Mouse (Mus musculus) limb, embryonic 10.5 days (tissue): ENCODE measurements around the gene Creb1. TPM values are rescaled to one million over a fixed set of nuclear protein-coding genes. Genes with fewer than 3 reads are reported as not detected.
A peak's percentile ranks its signal among the peaks of the same experiment; 100 is the strongest.

Experiments
- DNase-seq: peaks from one replicate; pipeline ENCODE4 v3.0.0-alpha.2; 2017; ENCODE audit warnings: low spot score
- H3K27ac ChIP-seq: fragments of 300-500 bp; sonication (generic); 2 replicates; pipeline ENCODE4 v1.5.1; 2016; ENCODE audit warnings: mild to moderate bottlenecking
- H3K27me3 ChIP-seq: fragments of 300-500 bp; sonication (generic); 2 replicates; pipeline ENCODE4 v1.6.1; 2016; ENCODE audit warnings: low read depth, mild to moderate bottlenecking; ENCODE audit not compliant: poor library complexity, severe bottlenecking
- H3K36me3 ChIP-seq: fragments of 300-500 bp; sonication (generic); 2 replicates; pipeline ENCODE4 v1.6.1; 2016; ENCODE audit warnings: mild to moderate bottlenecking, moderate library complexity
- H3K4me1 ChIP-seq: fragments of 300-500 bp; sonication (generic); 2 replicates; pipeline ENCODE4 v1.6.1; 2016
- H3K4me3 ChIP-seq: fragments of 300-500 bp; sonication (generic); 2 replicates; pipeline ENCODE4 v1.5.1; 2016; ENCODE audit warnings: mild to moderate bottlenecking, moderate library complexity
- H3K9me3 ChIP-seq: fragments of 300-500 bp; sonication (generic); replicated peaks from 2 replicates; pipeline ENCODE4 v1.6.1; 2016; ENCODE audit warnings: mild to moderate bottlenecking
- WGBS: fragments of 180-500 bp; shearing (Covaris S2); methylation state at CpG from one replicate; pipeline ENCODE4 v1.1.7; 2016; 5-methylcytosine and 5-hydroxymethylcytosine counted together
- polyA plus RNA-seq: library from polyadenylated mRNA; unstranded; fragments of >200 nt; fragmentation: Nextera tagmentation; extraction: Ambion mirVana; gene quantifications from 2 replicates; pipeline ENCODE4 v1.2.1, GENCODE M21; 2016

Gene Creb1
- polyA plus RNA-seq, 1 experiment from 2014 or later: 48.6 TPM

- Histone ChIP-seq H3K27me3 (no peaks in the 10 kb centered on the region), H3K27ac (no peak overlapping the region), H3K9me3 (no peaks in the 10 kb centered on the region), H3K4me1 (no peaks in the 10 kb centered on the region), H3K36me3 (no peaks in the 10 kb centered on the region), H3K4me3 (no peak overlapping the region)
- no peak for DNase-seq
- WGBS: 80% methylated on average over 1 of the region's 1 CpGs
Observed at GRCm38 (mm10) chr1:64523117-64523516, 9.3 kb upstream of the Creb1 start.

GRCm38 (mm10) chr1:64524661-64525060, 7.8 kb upstream of the Creb1 start:
- WGBS: 89% methylated on average over 2 of the region's 2 CpGs
- no peak overlapping the region for H3K4me3 ChIP-seq
- H3K4me1 ChIP-seq: no peaks in the 10 kb centered on the region
- no peaks in the 10 kb centered on the region for H3K9me3 ChIP-seq
- DNase-seq: no peak
- H3K27me3 ChIP-seq: no peaks in the 10 kb centered on the region
- no peak overlapping the region for H3K27ac ChIP-seq
- H3K36me3 ChIP-seq: peaks cover 5% of the 10 kb centered on the region; the same call in 1 of the 2 replicates

- Histone ChIP-seq H3K9me3 (no peaks in the 10 kb centered on the region), H3K27ac (no peak overlapping the region), H3K27me3 (no peaks in the 10 kb centered on the region), H3K36me3 (peaks cover 5% of the 10 kb centered on the region; the same call in 1 of the 2 replicates), H3K4me3 (no peak overlapping the region), H3K4me1 (peaks cover 11% of the 10 kb centered on the region)
- DNase-seq: no peak
Observed at GRCm38 (mm10) chr1:64527626-64528025, 4.8 kb upstream of the Creb1 start.

- Histone ChIP-seq H3K9me3 (no peaks in the 10 kb centered on the region), H3K36me3 (peaks cover 5% of the 10 kb centered on the region; the same call in 1 of the 2 replicates), H3K27ac (no peak overlapping the region), H3K27me3 (no peaks in the 10 kb centered on the region), H3K4me1 (peaks cover 16% of the 10 kb centered on the region), H3K4me3 (no peak overlapping the region)
- WGBS: 93% methylated on average over 5 of the region's 5 CpGs
- no peak for DNase-seq
Observed at GRCm38 (mm10) chr1:64529781-64530315, 2.6 kb upstream of the Creb1 start.

GRCm38 (mm10) chr1:64531548-64531947, 897 bp upstream of the Creb1 start:
- peaks cover 8% of the 10 kb centered on the region for H3K36me3 ChIP-seq
- peak overlapping the region; percentile 93 for H3K4me3 ChIP-seq
- H3K27ac ChIP-seq: peak overlapping the region; percentile 99
- H3K4me1 ChIP-seq: peaks cover 16% of the 10 kb centered on the region
- no peaks in the 10 kb centered on the region for H3K27me3 ChIP-seq
- H3K9me3 ChIP-seq: no peaks in the 10 kb centered on the region
- 30% methylated on average over 7 of the region's 7 CpGs for WGBS
- DNase-seq: no peak

- WGBS: under 1% methylated on average over 34 of the region's 34 CpGs
Observed at GRCm38 (mm10) chr1:64532067-64532523, 350 bp upstream of the Creb1 start.

GRCm38 (mm10) chr1:64533471-64534443, 1.3 kb downstream of the Creb1 start:
- Histone ChIP-seq H3K27ac (peak overlapping the region; percentile 99), H3K4me1 (peaks cover 16% of the 10 kb centered on the region), H3K36me3 (peaks cover 3% of the 10 kb centered on the region), H3K4me3 (peak overlapping the region; percentile 93), H3K9me3 (no peaks in the 10 kb centered on the region), H3K27me3 (no peaks in the 10 kb centered on the region)
- peak; percentile 64 for DNase-seq
- WGBS: 4% methylated on average over 35 of the region's 35 CpGs

More at GRCm38 (mm10) chr1:64532067-64532523, 350 bp upstream of the Creb1 start:
- Histone ChIP-seq H3K36me3 (peaks cover 8% of the 10 kb centered on the region), H3K27ac (peak overlapping the region; percentile 99), H3K27me3 (no peaks in the 10 kb centered on the region), H3K4me3 (peak overlapping the region; percentile 93), H3K4me1 (peaks cover 16% of the 10 kb centered on the region), H3K9me3 (no peaks in the 10 kb centered on the region)
- DNase-seq: no peak

- no peak for DNase-seq
Observed at GRCm38 (mm10) chr1:64538837-64539367, 6.5 kb downstream of the Creb1 start.

GRCm38 (mm10) chr1:64543750-64544149, 11.3 kb downstream of the Creb1 start:
- no peaks in the 10 kb centered on the region for H3K9me3 ChIP-seq
- H3K27me3 ChIP-seq: no peaks in the 10 kb centered on the region
- no peak overlapping the region for H3K27ac ChIP-seq
- H3K4me3 ChIP-seq: no peak overlapping the region
- peaks cover 20% of the 10 kb centered on the region for H3K36me3 ChIP-seq
- DNase-seq: no peak
- WGBS: 87% methylated on average over 5 of the region's 5 CpGs
- H3K4me1 ChIP-seq: no peaks in the 10 kb centered on the region

More at GRCm38 (mm10) chr1:64538837-64539367, 6.5 kb downstream of the Creb1 start:
- Histone ChIP-seq H3K4me1 (peaks cover 5% of the 10 kb centered on the region; the same call in 1 of the 2 replicates), H3K36me3 (peaks cover 17% of the 10 kb centered on the region), H3K27ac (no peak overlapping the region), H3K4me3 (no peak overlapping the region), H3K9me3 (no peaks in the 10 kb centered on the region), H3K27me3 (no peaks in the 10 kb centered on the region)
- 92% methylated on average over 3 of the region's 3 CpGs for WGBS

- Histone ChIP-seq H3K4me1 (no peaks in the 10 kb centered on the region), H3K27ac (no peak overlapping the region), H3K4me3 (no peak overlapping the region), H3K9me3 (no peaks in the 10 kb centered on the region), H3K36me3 (peaks cover 25% of the 10 kb centered on the region), H3K27me3 (no peaks in the 10 kb centered on the region)
- no peak for DNase-seq
- WGBS: 87% methylated on average over 3 of the region's 3 CpGs
Observed at GRCm38 (mm10) chr1:64546070-64546469, 13.6 kb downstream of the Creb1 start.

GRCm38 (mm10) chr1:64549380-64549779, 16.9 kb downstream of the Creb1 start:
- H3K4me3 ChIP-seq: no peak overlapping the region
- H3K4me1 ChIP-seq: no peaks in the 10 kb centered on the region
- H3K27ac ChIP-seq: no peak overlapping the region
- DNase-seq: no peak
- H3K36me3 ChIP-seq: peaks cover 34% of the 10 kb centered on the region
- H3K27me3 ChIP-seq: no peaks in the 10 kb centered on the region
- 95% methylated on average over 2 of the region's 2 CpGs for WGBS
- no peaks in the 10 kb centered on the region for H3K9me3 ChIP-seq

GRCm38 (mm10) chr1:64551908-64552307, 19.5 kb downstream of the Creb1 start:
- Histone ChIP-seq H3K9me3 (no peaks in the 10 kb centered on the region), H3K27me3 (no peaks in the 10 kb centered on the region), H3K27ac (no peak overlapping the region), H3K4me3 (no peak overlapping the region), H3K36me3 (peaks cover 58% of the 10 kb centered on the region), H3K4me1 (no peaks in the 10 kb centered on the region)
- DNase-seq: no peak
- WGBS: 66% methylated on average over 2 of the region's 2 CpGs

- Histone ChIP-seq H3K36me3 (peaks cover 76% of the 10 kb centered on the region), H3K27ac (no peak overlapping the region), H3K9me3 (no peaks in the 10 kb centered on the region), H3K27me3 (no peaks in the 10 kb centered on the region), H3K4me1 (no peaks in the 10 kb centered on the region), H3K4me3 (no peak overlapping the region)
- DNase-seq: no peak
- WGBS: 96% methylated on average over 3 of the region's 3 CpGs
Observed at GRCm38 (mm10) chr1:64560105-64560504, 27.7 kb downstream of the Creb1 start.
